Mouse (Mus musculus): ENCODE measurements around the gene Plcb2.

Gene Plcb2

DNA sequence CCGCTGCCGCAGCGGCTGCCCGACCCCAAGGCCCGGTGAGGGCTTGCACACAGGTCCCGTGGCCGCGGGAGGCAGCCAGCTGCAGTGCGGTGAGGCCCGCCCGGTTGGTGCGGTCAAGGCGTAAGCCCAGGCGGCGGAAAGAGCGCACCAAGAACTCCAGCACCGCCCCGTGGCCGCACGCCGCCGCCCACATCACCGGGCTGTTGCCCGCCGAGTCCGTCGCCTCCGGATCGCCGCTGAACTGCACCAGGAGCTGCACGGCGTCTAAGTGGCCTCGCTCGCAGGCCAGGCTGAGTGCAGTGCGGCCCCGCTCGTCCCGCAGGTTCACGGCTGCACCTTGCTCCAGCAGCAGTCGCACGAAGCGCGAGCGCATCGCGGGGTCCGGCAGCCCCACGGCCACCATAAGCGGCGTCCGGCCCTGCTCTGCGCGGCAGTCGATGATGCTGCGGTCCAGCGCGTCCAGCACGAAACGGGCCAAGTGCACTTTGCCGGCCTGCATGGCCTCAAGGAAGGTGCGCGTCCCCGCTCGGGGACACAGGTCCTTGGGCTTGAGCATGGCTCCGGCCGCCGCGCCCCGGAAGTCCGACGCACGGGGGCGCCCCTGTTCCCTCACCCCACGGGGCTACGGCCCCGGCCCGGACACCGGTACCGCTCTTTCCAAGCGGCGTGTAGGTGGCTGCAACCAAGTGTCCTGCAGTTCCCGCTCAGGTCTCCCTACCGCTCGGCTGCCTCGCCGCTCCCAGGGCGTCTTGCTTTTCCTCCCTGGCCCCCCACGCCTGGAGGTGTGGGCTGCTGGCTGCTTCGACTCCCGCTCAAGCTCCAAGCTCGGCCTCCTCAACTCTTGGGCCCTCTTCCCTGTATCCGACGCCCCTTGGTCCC is 25.1 kb downstream of the Plcb2 start:
- Histone ChIP-seq H3K9me3 (ENCODE audit: low read length) (no peaks in the 10 kb centered on the region), H3K27me3 (ENCODE audit: insufficient read depth, low read length) (peaks cover 94% of the 10 kb centered on the region), H3K4me3 (replicated peaks; ENCODE audit: low read length) (peak overlapping the region; percentile 71), H3K36me3 (ENCODE audit: insufficient read depth, low read length) (no peaks in the 10 kb centered on the region), H3K4me1 (replicated peaks; ENCODE audit: low read depth, low read length) (peaks cover 41% of the 10 kb centered on the region)
- TF ChIP-seq CTCF (conservative IDR thresholded peaks at IDR 0.05; ENCODE audit: low read length) (no peak), POU5F1 (IDR thresholded peaks at IDR 0.05; ENCODE audit: borderline replicate concordance, low read length) (no peak), NANOG (IDR thresholded peaks at IDR 0.05; ENCODE audit: borderline replicate concordance, low read length) (no peak)

DNA sequence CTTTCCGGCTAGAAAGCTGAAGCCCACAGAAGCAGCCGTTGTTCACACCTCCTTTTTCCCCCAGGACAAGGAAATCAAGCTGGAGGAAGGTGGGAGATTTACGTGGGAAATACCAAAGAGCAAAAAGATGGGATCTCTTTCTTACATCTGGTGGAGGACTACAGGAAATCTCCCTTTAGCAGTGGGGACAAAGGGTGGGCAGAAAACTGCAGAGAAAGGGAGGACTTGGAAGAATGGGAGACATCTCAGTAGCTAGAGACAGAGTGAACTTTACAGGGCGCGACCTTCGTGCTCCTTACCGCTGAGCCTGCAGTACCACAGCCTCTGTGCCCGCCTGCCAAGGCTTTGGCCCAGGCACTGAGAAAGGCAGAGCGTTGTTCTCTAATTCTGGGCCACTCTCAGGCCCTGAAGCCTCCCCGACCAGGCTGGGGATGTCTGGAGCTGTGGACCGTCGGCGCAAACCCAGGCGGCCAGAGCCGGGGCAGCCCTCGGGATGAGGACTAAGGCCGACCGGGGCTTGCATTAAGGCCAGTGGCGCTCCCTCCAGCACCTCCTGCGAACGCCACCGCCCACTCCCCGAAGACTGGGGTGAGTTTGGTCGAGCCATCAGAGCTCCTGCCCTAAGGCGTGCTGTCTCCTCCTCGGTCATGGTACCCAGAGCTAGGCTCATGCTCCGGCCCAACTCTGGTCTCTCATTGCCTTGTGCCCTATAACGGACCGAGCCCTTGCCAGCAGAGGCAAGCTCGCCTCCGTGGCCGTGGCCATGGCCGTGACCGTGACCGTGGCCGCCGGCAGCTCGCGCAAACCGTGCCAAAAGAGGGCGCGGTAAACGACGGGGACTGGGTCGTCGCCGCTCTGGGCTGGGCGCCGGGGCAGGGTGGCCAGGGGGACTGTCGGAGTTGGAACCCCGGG is 26.0 kb downstream of the Plcb2 start:
- H3K27me3 ChIP-seq (ENCODE audit: insufficient read depth, low read length): peaks cover 94% of the 10 kb centered on the region

DNA sequence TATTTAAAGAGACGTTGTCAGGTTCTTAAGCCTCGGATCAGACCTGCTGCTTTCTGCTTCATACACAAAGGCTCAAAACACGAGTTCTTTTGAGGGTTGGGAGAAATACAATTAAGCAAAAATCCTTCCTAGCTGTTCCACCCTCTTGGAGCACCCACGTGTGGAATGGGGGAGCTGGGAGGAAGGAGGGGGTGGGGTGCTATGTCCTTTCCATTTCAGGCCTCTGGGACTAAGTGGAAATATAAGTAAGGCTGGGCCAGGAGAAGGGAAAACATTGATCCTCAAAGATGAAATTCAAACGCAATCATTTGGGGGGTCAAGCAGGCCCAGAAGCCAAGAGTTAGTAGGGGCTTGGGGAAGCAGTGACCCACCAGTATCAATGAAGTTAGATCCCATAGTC is 27.1 kb downstream of the Plcb2 start:
- Histone ChIP-seq H3K9me3 (ENCODE audit: low read length) (no peaks in the 10 kb centered on the region), H3K27me3 (ENCODE audit: insufficient read depth, low read length) (peaks cover 93% of the 10 kb centered on the region), H3K36me3 (ENCODE audit: insufficient read depth, low read length) (no peaks in the 10 kb centered on the region), H3K4me3 (replicated peaks; ENCODE audit: low read length) (no peak overlapping the region), H3K4me1 (replicated peaks; ENCODE audit: low read depth, low read length) (peaks cover 50% of the 10 kb centered on the region)
- no peak for TF ChIP-seq CTCF (conservative IDR thresholded peaks at IDR 0.05; ENCODE audit: low read length)
- no peak for TF ChIP-seq NANOG (IDR thresholded peaks at IDR 0.05; ENCODE audit: borderline replicate concordance, low read length)
- TF ChIP-seq POU5F1 (IDR thresholded peaks at IDR 0.05; ENCODE audit: borderline replicate concordance, low read length): no peak

More for the DNA sequence above, 26.0 kb downstream of the Plcb2 start:
- Histone ChIP-seq H3K9me3 (ENCODE audit: low read length) (no peaks in the 10 kb centered on the region), H3K4me3 (replicated peaks; ENCODE audit: low read length) (peak overlapping the region; percentile 71), H3K4me1 (replicated peaks; ENCODE audit: low read depth, low read length) (peaks cover 41% of the 10 kb centered on the region), H3K36me3 (ENCODE audit: insufficient read depth, low read length) (no peaks in the 10 kb centered on the region)
- TF ChIP-seq POU5F1 (IDR thresholded peaks at IDR 0.05; ENCODE audit: borderline replicate concordance, low read length) (no peak), NANOG (IDR thresholded peaks at IDR 0.05; ENCODE audit: borderline replicate concordance, low read length) (no peak), CTCF (conservative IDR thresholded peaks at IDR 0.05; ENCODE audit: low read length) (no peak)

DNA sequence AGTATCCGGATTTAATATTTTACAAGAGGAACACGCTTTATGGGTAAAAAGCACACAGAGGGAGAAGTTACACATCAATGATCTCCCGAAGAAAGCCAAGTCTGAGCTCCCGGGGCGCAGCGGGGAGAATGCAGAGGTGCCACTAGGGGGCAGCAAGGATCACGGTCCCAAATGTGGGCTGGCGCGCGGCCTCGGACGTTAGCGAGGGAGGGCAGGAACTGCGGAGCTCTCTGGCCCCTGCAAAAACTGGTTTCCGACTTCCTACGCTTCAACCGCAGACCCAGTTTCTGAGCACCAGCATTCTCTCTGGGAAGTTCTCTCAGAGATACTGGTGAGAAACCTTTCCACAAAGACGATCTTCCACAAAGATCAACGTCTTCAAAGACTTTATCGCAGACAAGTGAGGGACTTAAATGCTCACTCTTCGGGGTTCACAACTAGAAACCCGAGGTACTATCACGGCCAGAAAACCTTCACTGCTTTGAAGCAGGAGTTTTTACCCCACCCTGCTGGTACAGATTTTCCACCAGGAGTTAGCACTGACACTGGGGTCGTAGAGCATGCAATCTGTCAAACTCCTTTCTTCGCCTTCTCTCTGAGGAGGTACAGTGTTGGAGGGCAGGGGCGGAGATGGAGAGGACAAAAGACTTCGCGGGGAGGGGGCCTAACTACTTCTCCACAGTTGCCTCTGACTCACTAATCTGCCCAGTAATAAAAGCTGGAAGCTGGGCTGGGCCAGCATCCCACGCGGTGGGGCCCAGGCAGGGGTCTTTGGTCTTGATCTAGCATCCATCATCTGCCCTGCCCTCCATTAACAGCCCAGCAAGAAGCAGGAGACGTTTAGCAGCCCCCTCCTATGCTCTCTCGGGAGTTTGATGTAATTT is 27.8 kb downstream of the Plcb2 start:
- TF ChIP-seq CTCF (conservative IDR thresholded peaks at IDR 0.05; ENCODE audit: low read length) (peak; percentile 68), POU5F1 (IDR thresholded peaks at IDR 0.05; ENCODE audit: borderline replicate concordance, low read length) (no peak)
- Histone ChIP-seq H3K36me3 (ENCODE audit: insufficient read depth, low read length) (no peaks in the 10 kb centered on the region), H3K27me3 (ENCODE audit: insufficient read depth, low read length) (peaks cover 90% of the 10 kb centered on the region), H3K9me3 (ENCODE audit: low read length) (no peaks in the 10 kb centered on the region), H3K4me3 (replicated peaks; ENCODE audit: low read length) (peak overlapping the region; percentile 46), H3K4me1 (replicated peaks; ENCODE audit: low read depth, low read length) (peaks cover 54% of the 10 kb centered on the region)

DNA sequence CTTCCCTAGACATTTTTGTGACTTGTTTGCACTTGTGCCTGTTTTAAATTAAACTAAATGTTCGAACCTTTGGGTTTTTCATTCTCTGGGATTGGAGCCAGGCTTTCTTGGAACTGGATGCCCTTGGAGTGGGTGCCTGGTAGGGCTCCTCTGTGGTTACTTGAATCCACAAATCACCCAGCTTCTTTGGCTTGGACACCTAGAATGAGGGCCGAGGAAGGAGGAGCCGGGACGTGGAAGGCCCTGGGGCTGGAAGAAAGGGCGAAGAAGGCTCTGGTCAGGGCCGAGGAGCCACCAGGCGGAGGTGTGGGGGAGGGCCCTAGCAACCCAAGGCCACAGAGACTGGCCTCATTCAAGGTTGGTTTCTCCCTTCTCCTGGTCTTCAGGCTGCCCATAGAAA is 30.3 kb downstream of the Plcb2 start:
- Histone ChIP-seq H3K4me1 (replicated peaks; ENCODE audit: low read depth, low read length) (peaks cover 41% of the 10 kb centered on the region), H3K27me3 (ENCODE audit: insufficient read depth, low read length) (peaks cover 78% of the 10 kb centered on the region), H3K36me3 (ENCODE audit: insufficient read depth, low read length) (no peaks in the 10 kb centered on the region), H3K4me3 (replicated peaks; ENCODE audit: low read length) (no peak overlapping the region), H3K9me3 (ENCODE audit: low read length) (no peaks in the 10 kb centered on the region)
- no peak for TF ChIP-seq CTCF (conservative IDR thresholded peaks at IDR 0.05; ENCODE audit: low read length)
- TF ChIP-seq POU5F1 (IDR thresholded peaks at IDR 0.05; ENCODE audit: borderline replicate concordance, low read length): no peak
- no peak for TF ChIP-seq NANOG (IDR thresholded peaks at IDR 0.05; ENCODE audit: borderline replicate concordance, low read length)

DNA sequence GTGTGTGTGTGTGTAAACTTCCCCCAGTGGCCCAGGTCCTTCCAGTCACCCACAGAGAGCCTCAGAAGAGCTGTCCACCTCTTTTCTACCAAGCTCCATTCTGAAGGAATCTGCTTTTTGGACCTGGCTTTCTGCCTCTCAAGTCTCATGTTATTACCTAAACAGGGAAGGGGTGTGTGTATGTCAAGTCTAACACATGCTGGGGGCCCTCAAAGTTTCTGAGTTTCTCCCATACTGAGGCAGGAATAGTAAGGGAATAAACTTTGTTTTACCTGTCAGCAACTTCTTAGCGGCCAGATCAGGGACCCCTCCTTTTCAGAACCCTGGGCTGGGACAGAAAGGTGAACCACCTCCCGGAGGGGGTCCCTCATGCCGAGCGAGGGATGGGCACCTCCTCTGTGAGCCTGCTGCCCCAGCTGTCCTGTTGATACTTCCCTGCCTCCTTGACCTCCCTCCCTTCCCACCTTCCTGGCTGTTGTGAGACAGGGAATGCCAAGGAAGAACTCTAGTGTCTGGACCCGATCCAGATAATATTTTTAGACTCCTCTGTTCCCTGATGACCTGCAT is 30.8 kb downstream of the Plcb2 start:
- Histone ChIP-seq H3K4me1 (replicated peaks; ENCODE audit: low read depth, low read length) (peaks cover 40% of the 10 kb centered on the region), H3K27me3 (ENCODE audit: insufficient read depth, low read length) (peaks cover 76% of the 10 kb centered on the region), H3K9me3 (ENCODE audit: low read length) (no peaks in the 10 kb centered on the region), H3K4me3 (replicated peaks; ENCODE audit: low read length) (no peak overlapping the region), H3K36me3 (ENCODE audit: insufficient read depth, low read length) (no peaks in the 10 kb centered on the region)
- no peak for TF ChIP-seq NANOG (IDR thresholded peaks at IDR 0.05; ENCODE audit: borderline replicate concordance, low read length)
- no peak for TF ChIP-seq CTCF (conservative IDR thresholded peaks at IDR 0.05; ENCODE audit: low read length)
- TF ChIP-seq POU5F1 (IDR thresholded peaks at IDR 0.05; ENCODE audit: borderline replicate concordance, low read length): no peak

DNA sequence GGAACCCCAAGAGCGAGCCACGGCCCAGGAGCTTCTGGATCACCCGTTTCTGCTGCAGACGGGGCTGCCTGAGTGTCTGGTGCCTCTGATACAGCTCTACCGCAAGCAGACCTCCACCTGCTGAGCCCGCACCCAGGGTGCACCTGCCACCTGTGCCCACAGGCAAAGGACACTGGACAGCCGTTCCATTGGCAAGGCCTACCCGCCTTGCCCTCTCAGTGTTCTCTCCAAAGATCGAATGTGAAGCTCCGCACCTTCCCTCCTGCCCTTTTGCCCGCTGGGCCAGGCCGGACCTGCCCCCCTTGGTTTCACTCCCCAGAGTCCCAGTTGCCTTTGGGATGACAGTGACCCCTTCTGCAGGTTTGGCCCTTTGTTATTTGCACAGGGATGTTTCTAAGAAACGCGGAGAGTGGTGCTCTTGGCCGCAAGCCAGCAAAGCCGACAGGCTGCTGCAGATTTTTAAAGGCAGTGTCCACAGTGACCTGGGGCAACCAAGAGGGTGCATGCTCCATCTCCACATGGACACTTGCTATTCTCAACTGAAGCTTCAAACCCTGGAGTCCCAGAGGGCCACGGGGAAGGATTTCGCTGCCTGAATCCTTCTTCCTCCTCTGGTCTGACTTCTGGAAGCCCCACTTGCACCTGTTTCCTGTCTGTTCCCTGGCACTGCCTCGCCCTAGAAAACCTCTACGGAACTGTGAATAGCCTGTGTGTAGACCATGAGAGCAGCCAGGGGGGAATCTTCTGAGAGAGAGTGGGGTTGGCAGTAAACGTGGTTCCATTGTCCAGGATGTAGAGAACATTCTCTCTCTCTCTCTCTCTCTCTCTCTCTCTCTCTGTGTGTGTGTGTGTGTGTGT is 31.6 kb downstream of the Plcb2 start:
- no peaks in the 10 kb centered on the region for H3K36me3 ChIP-seq (ENCODE audit: insufficient read depth, low read length)
- peak overlapping the region; percentile 51 for H3K4me3 ChIP-seq (replicated peaks; ENCODE audit: low read length)
- TF ChIP-seq POU5F1 (IDR thresholded peaks at IDR 0.05; ENCODE audit: borderline replicate concordance, low read length): no peak
- no peak for TF ChIP-seq CTCF (conservative IDR thresholded peaks at IDR 0.05; ENCODE audit: low read length)
- TF ChIP-seq NANOG (IDR thresholded peaks at IDR 0.05; ENCODE audit: borderline replicate concordance, low read length): no peak
- no peaks in the 10 kb centered on the region for H3K9me3 ChIP-seq (ENCODE audit: low read length)
- peaks cover 74% of the 10 kb centered on the region for H3K27me3 ChIP-seq (ENCODE audit: insufficient read depth, low read length)
- H3K4me1 ChIP-seq (replicated peaks; ENCODE audit: low read depth, low read length): peaks cover 33% of the 10 kb centered on the region
